Mouse (Mus musculus): Measurements from ENCODE around the gene Txlna. TPM values are rescaled to one million over a fixed set of nuclear protein-coding genes. Genes with fewer than 3 reads are reported as not detected.

The Txlna gene
- polyA plus RNA-seq, 1 experiment from 2014 or later = 90.7 TPM

- WGBS = 74% methylated on average over 1 of the region's 1 CpGs
- H3K4me3 ChIP-seq = no peak overlapping the region
- no peak overlapping the region for H3K27ac ChIP-seq
- no peaks in the 10 kb centered on the region for H3K9me3 ChIP-seq
- peaks cover 94% of the 10 kb centered on the region for H3K36me3 ChIP-seq
- no peaks in the 10 kb centered on the region for H3K27me3 ChIP-seq
- H3K9ac ChIP-seq = no peak overlapping the region
- ATAC-seq (ENCODE audit: insufficient number of reproducible peaks, insufficient read depth, low FRiP score, low TSS enrichment, low read depth) = no peak
- H3K4me2 ChIP-seq = no peak overlapping the region
- no peaks in the 10 kb centered on the region for H3K4me1 ChIP-seq
These were observed 7.8 kb upstream of the Txlna start for GRCm38 (mm10) chr4:129648656-129649055.

GRCm38 (mm10) chr4:129645204-129645603, 4.3 kb upstream of the Txlna start:
- H3K4me2 ChIP-seq = no peak overlapping the region
- H3K27me3 ChIP-seq = no peaks in the 10 kb centered on the region
- H3K9ac ChIP-seq = no peak overlapping the region
- no peak overlapping the region for H3K27ac ChIP-seq
- no peaks in the 10 kb centered on the region for H3K9me3 ChIP-seq
- 90% methylated on average over 6 of the region's 6 CpGs for WGBS
- no peak for ATAC-seq (ENCODE audit: insufficient number of reproducible peaks, insufficient read depth, low FRiP score, low TSS enrichment, low read depth)
- peaks cover 67% of the 10 kb centered on the region for H3K36me3 ChIP-seq
- H3K4me1 ChIP-seq = peaks cover 9% of the 10 kb centered on the region
- H3K4me3 ChIP-seq = no peak overlapping the region

- Histone ChIP-seq H3K4me3 (peak overlapping the region; percentile 55; the same call in 1 of the 2 replicates), H3K4me1 (peaks cover 35% of the 10 kb centered on the region), H3K9ac (no peak overlapping the region; the same call in 1 of the 2 replicates), H3K36me3 (peaks cover 57% of the 10 kb centered on the region), H3K9me3 (no peaks in the 10 kb centered on the region), H3K4me2 (peak overlapping the region; percentile 80), H3K27me3 (no peaks in the 10 kb centered on the region), H3K27ac (peak overlapping the region; percentile 55)
- ATAC-seq (ENCODE audit: insufficient number of reproducible peaks, insufficient read depth, low FRiP score, low TSS enrichment, low read depth) = no peak
- WGBS = 30% methylated on average over 5 of the region's 5 CpGs
These were observed 891 bp upstream of the Txlna start for GRCm38 (mm10) chr4:129641756-129642155.

GRCm38 (mm10) chr4:129640101-129640637, 696 bp downstream of the Txlna start:
- WGBS = 3% methylated on average over 17 of the region's 17 CpGs
- H3K9me3 ChIP-seq = no peaks in the 10 kb centered on the region
- peaks cover 57% of the 10 kb centered on the region for H3K36me3 ChIP-seq
- H3K27me3 ChIP-seq = no peaks in the 10 kb centered on the region
- peak overlapping the region; percentile 95 for H3K27ac ChIP-seq
- no peak for ATAC-seq (ENCODE audit: insufficient number of reproducible peaks, insufficient read depth, low FRiP score, low TSS enrichment, low read depth)
- peaks cover 35% of the 10 kb centered on the region for H3K4me1 ChIP-seq
- H3K4me3 ChIP-seq = peak overlapping the region; percentile 55
- H3K9ac ChIP-seq = peak overlapping the region; percentile 81
- peak overlapping the region; percentile 80 for H3K4me2 ChIP-seq

GRCm38 (mm10) chr4:129639221-129639620, 1.6 kb downstream of the Txlna start:
- H3K9me3 ChIP-seq = no peaks in the 10 kb centered on the region
- H3K27ac ChIP-seq = no peak overlapping the region
- H3K27me3 ChIP-seq = no peaks in the 10 kb centered on the region
- peak overlapping the region; percentile 55 for H3K4me3 ChIP-seq
- peak overlapping the region; percentile 81 for H3K9ac ChIP-seq
- peak overlapping the region; percentile 80 for H3K4me2 ChIP-seq
- peaks cover 35% of the 10 kb centered on the region for H3K4me1 ChIP-seq
- ATAC-seq (ENCODE audit: insufficient number of reproducible peaks, insufficient read depth, low FRiP score, low TSS enrichment, low read depth) = no peak
- 90% methylated on average over 15 of the region's 15 CpGs for WGBS
- peaks cover 57% of the 10 kb centered on the region for H3K36me3 ChIP-seq

GRCm38 (mm10) chr4:129633852-129634251, 7.0 kb downstream of the Txlna start:
- H3K27ac ChIP-seq = no peak overlapping the region
- ATAC-seq (ENCODE audit: insufficient number of reproducible peaks, insufficient read depth, low FRiP score, low TSS enrichment, low read depth) = no peak
- peaks cover 14% of the 10 kb centered on the region for H3K4me1 ChIP-seq
- H3K27me3 ChIP-seq = no peaks in the 10 kb centered on the region
- no peak overlapping the region for H3K4me3 ChIP-seq
- H3K9ac ChIP-seq = no peak overlapping the region
- 94% methylated on average over 6 of the region's 6 CpGs for WGBS
- no peak overlapping the region for H3K4me2 ChIP-seq
- no peaks in the 10 kb centered on the region for H3K9me3 ChIP-seq
- H3K36me3 ChIP-seq = peaks cover 96% of the 10 kb centered on the region

- WGBS = 88% methylated on average over 12 of the region's 12 CpGs
- no peak overlapping the region for H3K9ac ChIP-seq
- H3K27ac ChIP-seq = no peak overlapping the region
- peaks cover 98% of the 10 kb centered on the region for H3K36me3 ChIP-seq
- no peaks in the 10 kb centered on the region for H3K9me3 ChIP-seq
- no peaks in the 10 kb centered on the region for H3K27me3 ChIP-seq
- no peak overlapping the region for H3K4me2 ChIP-seq
- peaks cover under 1% of the 10 kb centered on the region; the same call in 1 of the 2 replicates for H3K4me1 ChIP-seq
- ATAC-seq (ENCODE audit: insufficient number of reproducible peaks, insufficient read depth, low FRiP score, low TSS enrichment, low read depth) = no peak
- no peak overlapping the region for H3K4me3 ChIP-seq
These were observed 9.0 kb downstream of the Txlna start for GRCm38 (mm10) chr4:129631867-129632266.

- no peak for ATAC-seq (ENCODE audit: insufficient number of reproducible peaks, insufficient read depth, low FRiP score, low TSS enrichment, low read depth)
- Histone ChIP-seq H3K4me3 (no peak overlapping the region), H3K9me3 (no peaks in the 10 kb centered on the region), H3K4me2 (no peak overlapping the region), H3K4me1 (peaks cover 2% of the 10 kb centered on the region), H3K36me3 (peaks cover 98% of the 10 kb centered on the region), H3K27me3 (no peaks in the 10 kb centered on the region), H3K27ac (no peak overlapping the region), H3K9ac (no peak overlapping the region)
- 87% methylated on average over 4 of the region's 4 CpGs for WGBS
These were observed 9.9 kb downstream of the Txlna start for GRCm38 (mm10) chr4:129630944-129631343.

GRCm38 (mm10) chr4:129626035-129626434, 14.8 kb downstream of the Txlna start:
- H3K36me3 ChIP-seq = peaks cover 61% of the 10 kb centered on the region
- 73% methylated on average over 6 of the region's 6 CpGs for WGBS
- no peak overlapping the region for H3K4me2 ChIP-seq
- H3K4me1 ChIP-seq = peaks cover 34% of the 10 kb centered on the region
- H3K9me3 ChIP-seq = no peaks in the 10 kb centered on the region
- no peak overlapping the region for H3K4me3 ChIP-seq
- H3K27me3 ChIP-seq = no peaks in the 10 kb centered on the region
- no peak overlapping the region for H3K27ac ChIP-seq
- ATAC-seq (ENCODE audit: insufficient number of reproducible peaks, insufficient read depth, low FRiP score, low TSS enrichment, low read depth) = no peak
- no peak overlapping the region for H3K9ac ChIP-seq

GRCm38 (mm10) chr4:129625496-129625895, 15.4 kb downstream of the Txlna start:
- H3K9ac ChIP-seq = no peak overlapping the region
- 37% methylated on average over 4 of the region's 4 CpGs for WGBS
- H3K27ac ChIP-seq = peak overlapping the region; percentile 93
- no peaks in the 10 kb centered on the region for H3K27me3 ChIP-seq
- peak overlapping the region; percentile 69; the same call in 1 of the 2 replicates for H3K4me3 ChIP-seq
- peaks cover 34% of the 10 kb centered on the region for H3K4me1 ChIP-seq
- peaks cover 58% of the 10 kb centered on the region for H3K36me3 ChIP-seq
- ATAC-seq (ENCODE audit: insufficient number of reproducible peaks, insufficient read depth, low FRiP score, low TSS enrichment, low read depth) = no peak
- no peaks in the 10 kb centered on the region for H3K9me3 ChIP-seq
- H3K4me2 ChIP-seq = peak overlapping the region; percentile 85

- Histone ChIP-seq H3K4me2 (peak overlapping the region; percentile 85), H3K4me3 (peak overlapping the region; percentile 69), H3K27me3 (no peaks in the 10 kb centered on the region), H3K27ac (peak overlapping the region; percentile 93), H3K9ac (peak overlapping the region; percentile 85), H3K36me3 (peaks cover 57% of the 10 kb centered on the region), H3K4me1 (peaks cover 34% of the 10 kb centered on the region), H3K9me3 (no peaks in the 10 kb centered on the region)
- no peak for ATAC-seq (ENCODE audit: insufficient number of reproducible peaks, insufficient read depth, low FRiP score, low TSS enrichment, low read depth)
- WGBS = under 1% methylated on average over 6 of the region's 6 CpGs
These were observed 15.9 kb downstream of the Txlna start for GRCm38 (mm10) chr4:129625029-129625370.

- under 1% methylated on average over 18 of the region's 18 CpGs for WGBS
- Histone ChIP-seq H3K4me3 (peak overlapping the region; percentile 69), H3K9me3 (no peaks in the 10 kb centered on the region), H3K4me2 (peak overlapping the region; percentile 85), H3K36me3 (peaks cover 52% of the 10 kb centered on the region), H3K4me1 (peaks cover 34% of the 10 kb centered on the region), H3K27me3 (no peaks in the 10 kb centered on the region), H3K9ac (peak overlapping the region; percentile 85), H3K27ac (peak overlapping the region; percentile 93)
- ATAC-seq (ENCODE audit: insufficient number of reproducible peaks, insufficient read depth, low FRiP score, low TSS enrichment, low read depth) = peak; percentile 87
These were observed 16.4 kb downstream of the Txlna start for GRCm38 (mm10) chr4:129624281-129625028.

All from embryonic facial prominence, embryonic 13.5 days (tissue).